Mouse (Mus musculus) heart, embryonic 13.5 days (tissue): ENCODE data around the gene Zfp113. TPM values are rescaled to one million over a fixed set of nuclear protein-coding genes. Genes with fewer than 3 reads are reported as not detected.

Source experiments
- ATAC-seq: fragments of 200-750 bp; cut with Nextera tagmentation; 2 replicates; pipeline ENCODE4 v1.8.0; 2017; ENCODE audit warnings: moderate TSS enrichment; ENCODE audit not compliant: insufficient number of reproducible peaks, low FRiP score, low TSS enrichment; ENCODE audit errors: extremely low read depth
- H3K27ac ChIP-seq: fragments of 300-500 bp; sonication (generic); replicated peaks from 2 replicates; pipeline ENCODE4 v1.5.1; 2015; ENCODE audit warnings: moderate library complexity, mild to moderate bottlenecking, inconsistent platforms
- H3K27me3 ChIP-seq: fragments of 300-500 bp; sonication (generic); replicated peaks from 2 replicates; pipeline ENCODE4 v1.6.1; 2015; ENCODE audit warnings: mild to moderate bottlenecking, inconsistent platforms
- H3K36me3 ChIP-seq: fragments of 300-500 bp; sonication (generic); 2 replicates; pipeline ENCODE4 v1.6.1; 2015; ENCODE audit warnings: mild to moderate bottlenecking, inconsistent platforms
- H3K4me1 ChIP-seq: fragments of 300-500 bp; sonication (generic); 2 replicates; pipeline ENCODE4 v1.6.1; 2015; ENCODE audit warnings: inconsistent platforms
- H3K4me2 ChIP-seq: fragments of 300-500 bp; sonication (generic); 2 replicates; pipeline ENCODE4 v1.6.1; 2015; ENCODE audit warnings: inconsistent platforms, mild to moderate bottlenecking, moderate library complexity
- H3K4me3 ChIP-seq: fragments of 300-500 bp; sonication (generic); 2 replicates; pipeline ENCODE4 v1.5.1; 2015; ENCODE audit warnings: moderate library complexity, mild to moderate bottlenecking, inconsistent platforms
- H3K9ac ChIP-seq: fragments of 300-500 bp; sonication (generic); 2 replicates; pipeline ENCODE4 v1.6.1; 2015; ENCODE audit warnings: inconsistent platforms, mild to moderate bottlenecking, moderate library complexity
- H3K9me3 ChIP-seq: fragments of 300-500 bp; sonication (generic); 2 replicates; pipeline ENCODE4 v1.6.1; 2016; ENCODE audit warnings: inconsistent platforms
- WGBS: fragments of 180-500 bp; shearing (Covaris S2); methylation state at CpG from one replicate; pipeline ENCODE4 v1.1.7; 2015; ENCODE audit warnings: mixed read lengths; 5-methylcytosine and 5-hydroxymethylcytosine counted together
- polyA plus RNA-seq: library from polyadenylated mRNA; unstranded; fragments of >200 nt; fragmentation: Nextera tagmentation; extraction: Ambion mirVana; gene quantifications from 2 replicates; pipeline ENCODE4 v1.2.1, GENCODE M21; 2015

Gene Zfp113
- polyA plus RNA-seq, 1 experiment from 2014 or later = 11.5 TPM

- Histone ChIP-seq H3K4me1 (peaks cover 27% of the 10 kb centered on the region), H3K9ac (peak within 1 kb of the TSS; percentile 88), H3K9me3 (no peaks in the 10 kb centered on the region), H3K4me2 (peak within 1 kb of the TSS; percentile 90), H3K36me3 (peaks cover 68% of the 10 kb centered on the region), H3K4me3 (peak within 1 kb of the TSS; percentile 73), H3K27me3 (no peaks in the 10 kb centered on the region), H3K27ac (peak within 1 kb of the TSS; percentile 95)
- WGBS = under 1% methylated on average over 54 of the region's 54 CpGs
- ATAC-seq = peak; percentile 83
These were observed 16.3 kb upstream of the Zfp113 start, which contains the start of the genes Ap4m1 and Mcm7 for GRCm38 (mm10) chr5:138171695-138172491. Ap4m1 (plus strand) TSS chr5:138172002. Mcm7 (minus strand) TSS chr5:138172422.

GRCm38 (mm10) chr5:138170936-138171561 is 15.5 kb upstream of the Zfp113 start:
- H3K4me2 ChIP-seq = peak overlapping the region; percentile 90
- WGBS = under 1% methylated on average over 47 of the region's 47 CpGs
- H3K36me3 ChIP-seq = peaks cover 68% of the 10 kb centered on the region
- H3K4me3 ChIP-seq = peak overlapping the region; percentile 73
- peak; percentile 79 for ATAC-seq
- peak overlapping the region; percentile 95 for H3K27ac ChIP-seq
- H3K27me3 ChIP-seq = no peaks in the 10 kb centered on the region
- peak overlapping the region; percentile 88 for H3K9ac ChIP-seq
- H3K4me1 ChIP-seq = peaks cover 27% of the 10 kb centered on the region
- H3K9me3 ChIP-seq = no peaks in the 10 kb centered on the region

- no peak overlapping the region for H3K27ac ChIP-seq
- H3K4me1 ChIP-seq = peaks cover 29% of the 10 kb centered on the region
- H3K27me3 ChIP-seq = no peaks in the 10 kb centered on the region
- no peak overlapping the region for H3K4me3 ChIP-seq
- no peak for ATAC-seq
- 73% methylated on average over 8 of the region's 8 CpGs for WGBS
- H3K9ac ChIP-seq = no peak overlapping the region
- H3K9me3 ChIP-seq = no peaks in the 10 kb centered on the region
- H3K36me3 ChIP-seq = peaks cover 78% of the 10 kb centered on the region
- no peak overlapping the region for H3K4me2 ChIP-seq
These were observed 10.1 kb upstream of the Zfp113 start for GRCm38 (mm10) chr5:138165594-138165993.

GRCm38 (mm10) chr5:138163610-138164009 is 8.1 kb upstream of the Zfp113 start:
- Histone ChIP-seq H3K9ac (no peak overlapping the region), H3K36me3 (peaks cover 66% of the 10 kb centered on the region), H3K4me2 (no peak overlapping the region), H3K4me3 (no peak overlapping the region), H3K4me1 (peaks cover 21% of the 10 kb centered on the region), H3K9me3 (no peaks in the 10 kb centered on the region), H3K27ac (no peak overlapping the region), H3K27me3 (no peaks in the 10 kb centered on the region)
- 75% methylated on average over 10 of the region's 10 CpGs for WGBS
- no peak for ATAC-seq

GRCm38 (mm10) chr5:138163046-138163445 is 7.5 kb upstream of the Zfp113 start:
- no peak overlapping the region for H3K9ac ChIP-seq
- ATAC-seq = no peak
- H3K4me2 ChIP-seq = no peak overlapping the region
- H3K27me3 ChIP-seq = no peaks in the 10 kb centered on the region
- peaks cover 21% of the 10 kb centered on the region for H3K4me1 ChIP-seq
- H3K36me3 ChIP-seq = peaks cover 60% of the 10 kb centered on the region
- H3K27ac ChIP-seq = no peak overlapping the region
- H3K4me3 ChIP-seq = no peak overlapping the region
- WGBS = 67% methylated on average over 6 of the region's 6 CpGs
- H3K9me3 ChIP-seq = no peaks in the 10 kb centered on the region

- H3K9ac ChIP-seq = peak within 1 kb of the TSS; percentile 95
- H3K4me2 ChIP-seq = peak within 1 kb of the TSS; percentile 87
- H3K4me3 ChIP-seq = peak within 1 kb of the TSS; percentile 89
- H3K4me1 ChIP-seq = peaks cover 21% of the 10 kb centered on the region
- H3K27ac ChIP-seq = peak within 1 kb of the TSS; percentile 79
- peak; percentile 87 for ATAC-seq
- H3K36me3 ChIP-seq = peaks cover 40% of the 10 kb centered on the region
- no peaks in the 10 kb centered on the region for H3K9me3 ChIP-seq
- 1% methylated on average over 42 of the region's 42 CpGs for WGBS
- H3K27me3 ChIP-seq = no peaks in the 10 kb centered on the region
These were observed 5.5 kb upstream of the Zfp113 start, which contains the start of gene Cops6 for GRCm38 (mm10) chr5:138160842-138161665. Cops6 (plus strand) TSS chr5:138161071.

GRCm38 (mm10) chr5:138160224-138160762 is 4.7 kb upstream of the Zfp113 start:
- WGBS = 61% methylated on average over 7 of the region's 7 CpGs
- H3K4me3 ChIP-seq = peak overlapping the region; percentile 89
- peak overlapping the region; percentile 87 for H3K4me2 ChIP-seq
- H3K9me3 ChIP-seq = no peaks in the 10 kb centered on the region
- H3K27me3 ChIP-seq = no peaks in the 10 kb centered on the region
- peak overlapping the region; percentile 65 for H3K27ac ChIP-seq
- H3K9ac ChIP-seq = peak overlapping the region; percentile 95
- peaks cover 32% of the 10 kb centered on the region for H3K36me3 ChIP-seq
- H3K4me1 ChIP-seq = peaks cover 23% of the 10 kb centered on the region
- no peak for ATAC-seq

- no peak overlapping the region for H3K27ac ChIP-seq
- peak overlapping the region; percentile 80 for H3K4me3 ChIP-seq
- no peak for ATAC-seq
These were observed 1.2 kb downstream of the Zfp113 start for GRCm38 (mm10) chr5:138154390-138154789.

GRCm38 (mm10) chr5:138138585-138138984 is 17.0 kb downstream of the Zfp113 start:
- Histone ChIP-seq H3K4me3 (no peak overlapping the region), H3K27me3 (no peaks in the 10 kb centered on the region), H3K4me2 (no peak overlapping the region), H3K9ac (no peak overlapping the region), H3K36me3 (peaks cover 42% of the 10 kb centered on the region), H3K9me3 (no peaks in the 10 kb centered on the region), H3K4me1 (peaks cover 10% of the 10 kb centered on the region), H3K27ac (no peak overlapping the region)
- no peak for ATAC-seq
- WGBS = 55% methylated on average over 4 of the region's 4 CpGs

More at GRCm38 (mm10) chr5:138154390-138154789, 1.2 kb downstream of the Zfp113 start:
- Histone ChIP-seq H3K4me1 (peaks cover 11% of the 10 kb centered on the region), H3K36me3 (peaks cover 32% of the 10 kb centered on the region), H3K9me3 (no peaks in the 10 kb centered on the region), H3K27me3 (no peaks in the 10 kb centered on the region), H3K9ac (peak overlapping the region; percentile 90), H3K4me2 (peak overlapping the region; percentile 87)
- WGBS = 81% methylated on average over 3 of the region's 3 CpGs

GRCm38 (mm10) chr5:138137935-138138549 is 17.5 kb downstream of the Zfp113 start:
- ATAC-seq = no peak
- WGBS = 55% methylated on average over 8 of the region's 8 CpGs
- Histone ChIP-seq H3K4me3 (no peak overlapping the region), H3K4me2 (no peak overlapping the region), H3K9me3 (no peaks in the 10 kb centered on the region), H3K27me3 (no peaks in the 10 kb centered on the region), H3K36me3 (peaks cover 42% of the 10 kb centered on the region), H3K27ac (no peak overlapping the region), H3K4me1 (peaks cover 10% of the 10 kb centered on the region), H3K9ac (no peak overlapping the region)
